In genomic region chr7:120842345-120843036, GRCm38 (mm10) we compare ENCODE assay signal across 8 mouse cellular contexts. TPM values are rescaled to one million over a fixed set of nuclear protein-coding genes. Genes with fewer than 3 reads are reported as not detected.
DNase-seq lines count a peak whose midpoint lies in the region; ATAC-seq and TF ChIP-seq lines count a peak whose summit lies in the region.

Eef2k (plus strand) TSS chr7:120842831.

- peaks cover 12% of the 10 kb centered on the region for H3K4me1 ChIP-seq in lung, embryonic 16.5 days (replicated peaks; ENCODE audit: control insufficient read depth, insufficient read depth, low read length)

- in situ Hi-C loops in Patski (cut with MboI; ENCODE audit: low pct_unique_long_range_greater_than_20kb) = loop anchor here (5.0 kb wide), 1 partner anchor 70 kb away; no protein-coding TSS in a partner anchor

- peak; percentile 64 for DNase-seq in Patski (ENCODE audit: low read depth, low spot score)
- DNase-seq in cerebellum, adult 8-10 months = peak; percentile 78
- DNase-seq in forelimb bud, embryonic 11.5 days (ENCODE audit: low read depth, low spot score) = peak; percentile 91
- peak; percentile 89 for DNase-seq in heart, postnatal 4 days
- peak; percentile 89 for DNase-seq in layer of hippocampus, adult 9-11 months
- peak; percentile 65 for DNase-seq in retina, adult 2 months (ENCODE audit: low read depth, low spot score)
- DNase-seq in thymus, postnatal 36 days = peak; percentile 84 to 87

- CTCF ChIA-PET in Patski (lab: Charles Lee) = interaction anchor here (1.3 kb wide), 1 partner anchor 9 kb away, joined by 4 read pairs; no protein-coding TSS in a partner anchor

- H3K4me3 ChIP-seq in lung, embryonic 16.5 days (ENCODE audit: low read length) = peak within 1 kb of the TSS; percentile 71

- POLR2A ChIA-PET in Patski (lab: Charles Lee) = interaction anchor here (1.1 to 1.4 kb wide), 2 partner anchors 26 to 74 kb away, joined by 3 to 4 read pairs; no protein-coding TSS in a partner anchor

- TF ChIP-seq CTCF in Patski (IDR thresholded peaks at IDR 0.05) = no peak

- peak within 1 kb of the TSS; percentile 99 for H3K27ac ChIP-seq in lung, embryonic 16.5 days (ENCODE audit: low read length)

- H3K9me3 ChIP-seq in lung, embryonic 16.5 days (ENCODE audit: control insufficient read depth, low read length) = no peaks in the 10 kb centered on the region

- no peaks in the 10 kb centered on the region for H3K27me3 ChIP-seq in Patski
- no peaks in the 10 kb centered on the region for H3K27me3 ChIP-seq in lung, embryonic 16.5 days (ENCODE audit: control insufficient read depth, insufficient read depth, low read depth, low read length)

- 3% methylated on average over 30 of the region's 35 CpGs for WGBS in lung, embryonic 16.5 days

- peak within 1 kb of the TSS; percentile 82 for H3K4me2 ChIP-seq in lung, embryonic 16.5 days (ENCODE audit: low read depth, low read length)

- H3K9ac ChIP-seq in lung, embryonic 16.5 days (ENCODE audit: low read length) = peak within 1 kb of the TSS; percentile 88

- peak; percentile 96 for ATAC-seq in Patski
- ATAC-seq in lung, embryonic 16.5 days (ENCODE audit: low read depth) = peak; percentile 94

- peaks cover 7% of the 10 kb centered on the region for H3K36me3 ChIP-seq in lung, embryonic 16.5 days (ENCODE audit: control insufficient read depth, insufficient read depth, low read length)

RNA-seq across cellular contexts. Expression of gene Eef2k, which starts in this region (rescaled TPM):
- polyA plus RNA-seq in Patski (2021) = 21.8 TPM
- total RNA-seq in heart, postnatal 4 days (2021) = 10 to 100 TPM; 36.9 to 38.0 TPM
- 48.5 and 54.6 TPM in 2 replicates for polyA plus RNA-seq in lung, embryonic 16.5 days (2015; fragmentation: Nextera tagmentation; extraction: Ambion mirVana)

Comparison
In these comparisons a context has a peak if more than half of its experiments do, and no peak if none do; other contexts are left out.
1. Peak in every context shown above with its lines: DNase-seq, ATAC-seq, H3K4me3 ChIP-seq and H3K27ac ChIP-seq.